ENCODE assay signal across 9 mouse cellular contexts in genomic region chr9:63568808-63569207, GRCm38 (mm10). TPM values are rescaled to one million over a fixed set of nuclear protein-coding genes. Genes with fewer than 3 reads are reported as not detected.
A peak's percentile ranks its signal among the peaks of the same experiment; 100 is the strongest.
DNase-seq lines count a peak whose midpoint lies in the region; ATAC-seq and TF ChIP-seq lines count a peak whose summit lies in the region.
"Had no signal": no experiment of that assay in that cellular context is flagged by ENCODE, and none has a peak within 500 bp of the region (broad histone marks: within the 10 kb centered on the region; RNA-seq: fewer than 3 reads in every experiment).

No protein-coding gene starts in this region.

- no peak overlapping the region for H3K27ac ChIP-seq in forebrain, embryonic 13.5 days
- H3K27ac ChIP-seq in forebrain, embryonic 11.5 days (ENCODE audit: low read depth, low read length), result no peak overlapping the region
- no peak overlapping the region; the same call in 1 of the 2 replicates for H3K27ac ChIP-seq in forebrain, embryonic 15.5 days (replicated peaks)
- no peak overlapping the region for H3K27ac ChIP-seq in limb, embryonic 14.5 days (replicated peaks; ENCODE audit: low read depth, low read length)

- 14% methylated on average over 8 of the region's 8 CpGs for WGBS in forebrain, embryonic 13.5 days
- WGBS in forebrain, embryonic 11.5 days, result 41% methylated on average over 8 of the region's 8 CpGs
- WGBS in forebrain, embryonic 15.5 days, result 9% methylated on average over 8 of the region's 8 CpGs
- 19% methylated on average over 8 of the region's 8 CpGs for WGBS in limb, embryonic 14.5 days

- intact Hi-C loops in left cerebral cortex, postnatal 25 days (cut with DNase I), result no loop called here

- H3K4me3 ChIP-seq in forebrain, embryonic 13.5 days, result no peak overlapping the region
- H3K4me3 ChIP-seq in forebrain, embryonic 11.5 days (ENCODE audit: low read depth, low read length), result no peak overlapping the region
- H3K4me3 ChIP-seq in forebrain, embryonic 15.5 days, result no peak overlapping the region
- H3K4me3 ChIP-seq in limb, embryonic 14.5 days (replicated peaks; ENCODE audit: low read length), result no peak overlapping the region

- no peak overlapping the region for H3K9ac ChIP-seq in forebrain, embryonic 13.5 days
- H3K9ac ChIP-seq in forebrain, embryonic 11.5 days (ENCODE audit: low read length), result no peak overlapping the region
- H3K9ac ChIP-seq in forebrain, embryonic 15.5 days (replicated peaks), result no peak overlapping the region
- no peak overlapping the region for H3K9ac ChIP-seq in limb, embryonic 14.5 days (ENCODE audit: low read depth, low read length, severe bottlenecking)

- DNase-seq in forebrain, embryonic 11.5 days (ENCODE audit: low spot score), result no peak
- DNase-seq in lung, postnatal 10 days, result peak; percentile 34
- DNase-seq in lung, postnatal 25 days (ENCODE audit: low spot score), result no peak
- DNase-seq in limb, embryonic 14.5 days (ENCODE audit: low spot score), result peak; percentile 78
- DNase-seq in left cerebral cortex, postnatal 25 days (ENCODE audit: low spot score in 2 of 2), result no peak

- H3K4me2 ChIP-seq in forebrain, embryonic 13.5 days, result peak overlapping the region; percentile 8; the same call in 1 of the 2 replicates
- no peak overlapping the region for H3K4me2 ChIP-seq in forebrain, embryonic 11.5 days (ENCODE audit: low read depth, low read length, severe bottlenecking)
- H3K4me2 ChIP-seq in forebrain, embryonic 15.5 days (replicated peaks), result peak overlapping the region; percentile 15; the same call in 1 of the 2 replicates
- no peak overlapping the region for H3K4me2 ChIP-seq in limb, embryonic 14.5 days (replicated peaks; ENCODE audit: low read depth, low read length, severe bottlenecking)

- no peaks in the 10 kb centered on the region for H3K36me3 ChIP-seq in forebrain, embryonic 13.5 days (ENCODE audit: poor library complexity, severe bottlenecking)
- H3K36me3 ChIP-seq in forebrain, embryonic 11.5 days (ENCODE audit: control insufficient read depth, insufficient read depth, low read length), result no peaks in the 10 kb centered on the region
- H3K36me3 ChIP-seq in forebrain, embryonic 15.5 days, result no peaks in the 10 kb centered on the region
- H3K36me3 ChIP-seq in limb, embryonic 14.5 days (ENCODE audit: control insufficient read depth, insufficient read depth, low read length), result no peaks in the 10 kb centered on the region

- H3K27me3 ChIP-seq in forebrain, embryonic 13.5 days, result peaks cover 40% of the 10 kb centered on the region
- H3K27me3 ChIP-seq in forebrain, embryonic 11.5 days (ENCODE audit: control insufficient read depth, insufficient read depth, low read length), result no peaks in the 10 kb centered on the region; the same call in 1 of the 2 replicates
- peaks cover 5% of the 10 kb centered on the region; the same call in 1 of the 2 replicates for H3K27me3 ChIP-seq in forebrain, embryonic 15.5 days
- H3K27me3 ChIP-seq in limb, embryonic 14.5 days (ENCODE audit: control insufficient read depth, insufficient read depth, low read length), result no peaks in the 10 kb centered on the region

- peaks cover 24% of the 10 kb centered on the region for H3K4me1 ChIP-seq in forebrain, embryonic 13.5 days
- peaks cover 5% of the 10 kb centered on the region; the same call in 1 of the 2 replicates for H3K4me1 ChIP-seq in forebrain, embryonic 11.5 days (replicated peaks; ENCODE audit: control insufficient read depth, insufficient read depth, low read length)
- H3K4me1 ChIP-seq in forebrain, embryonic 15.5 days, result peaks cover 18% of the 10 kb centered on the region
- H3K4me1 ChIP-seq in limb, embryonic 14.5 days (ENCODE audit: control insufficient read depth, insufficient read depth, low read length), result peaks cover 16% of the 10 kb centered on the region

- ATAC-seq in forebrain, embryonic 13.5 days, result no peak
- no peak for ATAC-seq in forebrain, embryonic 11.5 days (replicated peaks; ENCODE audit: low FRiP score)
- ATAC-seq in forebrain, embryonic 15.5 days (replicated peaks), result no peak
- peak; percentile 41; the same call in 1 of the 2 replicates for ATAC-seq in limb, embryonic 14.5 days (ENCODE audit: low FRiP score, low read depth)
- no peak for ATAC-seq in granulocyte monocyte progenitor cell, adult 5-6 weeks (replicated peaks; ENCODE audit: poor library complexity, severe bottlenecking)

- TF ChIP-seq POLR2A in limb, embryonic 14.5 days (IDR thresholded peaks at IDR 0.05; ENCODE audit: borderline replicate concordance, extremely low read depth, insufficient read depth, insufficient read length), result no peak

- no peaks in the 10 kb centered on the region for H3K9me3 ChIP-seq in forebrain, embryonic 13.5 days (replicated peaks)
- H3K9me3 ChIP-seq in forebrain, embryonic 11.5 days (ENCODE audit: control insufficient read depth, low read length), result no peaks in the 10 kb centered on the region
- H3K9me3 ChIP-seq in forebrain, embryonic 15.5 days, result no peaks in the 10 kb centered on the region
- no peaks in the 10 kb centered on the region for H3K9me3 ChIP-seq in limb, embryonic 14.5 days (ENCODE audit: control insufficient read depth, low read length)

RNA-seq across cellular contexts. Expression of gene Iqch, which starts 33.5 kb away (rescaled TPM):
- polyA plus RNA-seq in forebrain, embryonic 13.5 days (2015; fragmentation: Nextera tagmentation; extraction: Ambion mirVana), result 0.06 and 0.18 TPM in 2 replicates
- 0.17 TPM in 1 of 2 replicates, not detected in the other for polyA plus RNA-seq in forebrain, embryonic 11.5 days (2014; fragmentation: Nextera tagmentation; extraction: Ambion mirVana)
- polyA plus RNA-seq in forebrain, embryonic 15.5 days (2015; fragmentation: Nextera tagmentation; extraction: Ambion mirVana), result 0.13 and 0.15 TPM in 2 replicates
- polyA plus RNA-seq in limb, embryonic 14.5 days (2012; rRNA removed), result 0.05 TPM in 2 replicates
- 0.07 and 0.11 TPM in 2 replicates for polyA plus RNA-seq in limb, embryonic 14.5 days (2014; fragmentation: Nextera tagmentation; extraction: Ambion mirVana)
- total RNA-seq in left cerebral cortex, postnatal 25 days (2021), result under 1 TPM in 1 of 2 experiments, not detected in 1; 0.14 TPM
- not detected in 2 replicates for total RNA-seq in granulocyte monocyte progenitor cell, adult 5-6 weeks (2014; fragmentation: Nextera tagmentation)
- not detected in 2 replicates for total RNA-seq in granulocyte monocyte progenitor cell, adult 5-6 weeks (2017)
- polyA plus RNA-seq: C2C12 had no signal

RNA-seq across cellular contexts. Expression of gene Aagab, which starts 33.7 kb away (rescaled TPM):
- 47.1 and 51.2 TPM in 2 replicates for polyA plus RNA-seq in forebrain, embryonic 13.5 days (2015; fragmentation: Nextera tagmentation; extraction: Ambion mirVana)
- 48.3 and 48.4 TPM in 2 replicates for polyA plus RNA-seq in forebrain, embryonic 11.5 days (2014; fragmentation: Nextera tagmentation; extraction: Ambion mirVana)
- 52.3 and 56.6 TPM in 2 replicates for polyA plus RNA-seq in forebrain, embryonic 15.5 days (2015; fragmentation: Nextera tagmentation; extraction: Ambion mirVana)
- polyA plus RNA-seq in limb, embryonic 14.5 days (2012; rRNA removed), result 12.6 and 12.7 TPM in 2 replicates
- 25.9 and 27.4 TPM in 2 replicates for polyA plus RNA-seq in limb, embryonic 14.5 days (2014; fragmentation: Nextera tagmentation; extraction: Ambion mirVana)
- total RNA-seq in left cerebral cortex, postnatal 25 days (2021), result 10 to 100 TPM; 51.2 to 51.3 TPM
- total RNA-seq in granulocyte monocyte progenitor cell, adult 5-6 weeks (2014; fragmentation: Nextera tagmentation), result 24.9 and 30.8 TPM in 2 replicates
- 35.8 and 57.0 TPM in 2 replicates for total RNA-seq in granulocyte monocyte progenitor cell, adult 5-6 weeks (2017)

Comparison
In these comparisons a context has a peak if more than half of its experiments do, and no peak if none do; other contexts are left out.
1. H3K4me2 ChIP-seq: peak in forebrain, embryonic 13.5 days (single experiment) and forebrain, embryonic 15.5 days (single experiment); none in forebrain, embryonic 11.5 days (single experiment) and limb, embryonic 14.5 days (single experiment).
2. DNase-seq: peak in lung, postnatal 10 days (single experiment) and limb, embryonic 14.5 days (single experiment); none in forebrain, embryonic 11.5 days (single experiment), lung, postnatal 25 days (single experiment) and left cerebral cortex, postnatal 25 days (0 of 2).